Mouse (Mus musculus): ENCODE measurements around the gene Cypt1. TPM values are rescaled to one million over a fixed set of nuclear protein-coding genes. Genes with fewer than 3 reads are reported as not detected.

Gene Cypt1
- polyA plus RNA-seq (2012): not detected in 2 replicates

DNA sequence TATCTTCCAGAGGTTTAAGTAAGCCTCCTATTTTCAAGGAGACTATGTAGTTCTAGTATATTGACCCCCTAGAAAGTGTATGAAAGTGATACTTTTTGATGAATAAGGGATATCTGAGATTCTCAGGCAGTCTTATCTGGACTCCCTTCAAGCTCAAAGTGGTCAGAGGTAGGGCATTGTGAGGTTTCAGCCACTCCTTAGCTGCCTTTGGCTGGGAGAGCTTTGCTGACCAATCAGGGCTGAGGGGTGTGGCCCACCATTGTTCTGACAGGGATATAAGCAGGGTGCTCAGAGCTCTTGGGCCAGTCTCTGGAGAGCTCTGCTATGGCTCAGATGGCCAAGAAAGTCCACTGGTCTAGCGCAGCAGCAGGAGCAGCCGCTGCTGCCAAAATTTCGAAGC lies at the start of gene Cypt1:
Gene Cypt1 (plus strand): TSS at position 301 of the 400 bp plus-strand sequence.
- no peak for TF ChIP-seq GATA1 (IDR thresholded peaks at IDR 0.05; ENCODE audit: low read length)

DNA sequence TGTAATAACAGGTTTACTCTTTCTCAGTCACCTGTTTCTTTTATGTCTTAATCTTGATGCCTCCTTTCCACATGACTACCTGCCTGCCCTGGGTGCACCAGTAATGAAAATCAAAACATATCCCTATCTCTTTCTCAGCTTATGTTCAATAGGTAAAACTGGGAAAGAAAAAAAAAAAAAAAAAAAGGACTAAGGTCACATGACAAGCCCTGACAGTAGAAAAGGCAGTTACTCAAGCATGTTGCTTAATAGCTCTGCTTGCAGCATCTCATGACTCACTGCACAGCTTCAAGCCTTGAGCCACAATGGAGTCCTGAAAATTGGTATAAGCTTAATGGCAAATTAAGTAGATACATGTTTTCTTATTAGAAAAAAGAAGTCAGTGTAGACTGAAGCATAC lies 24.1 kb downstream of the Cypt1 start:
- no peak for TF ChIP-seq GATA1 (IDR thresholded peaks at IDR 0.05; ENCODE audit: low read length)

DNA sequence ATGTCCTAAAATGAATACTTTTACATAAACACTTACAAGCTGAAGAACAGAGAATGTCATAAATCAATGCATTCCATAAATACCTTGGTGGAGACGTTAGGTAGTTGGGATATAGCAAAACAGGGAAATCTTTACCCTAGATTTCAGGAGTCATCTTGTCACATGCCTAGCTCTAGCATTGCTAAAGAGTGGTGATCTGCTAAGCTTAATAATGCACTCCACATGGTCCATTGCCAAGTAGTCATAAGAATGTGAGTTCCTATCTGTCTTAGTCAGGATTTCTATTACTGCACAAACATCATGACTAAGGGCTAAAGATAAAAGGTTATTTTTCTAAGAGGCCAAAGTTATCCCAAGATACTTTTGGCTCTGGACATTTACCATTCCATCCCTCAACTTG lies 34.4 kb downstream of the Cypt1 start:
- TF ChIP-seq GATA1 (IDR thresholded peaks at IDR 0.05; ENCODE audit: low read length): no peak

DNA sequence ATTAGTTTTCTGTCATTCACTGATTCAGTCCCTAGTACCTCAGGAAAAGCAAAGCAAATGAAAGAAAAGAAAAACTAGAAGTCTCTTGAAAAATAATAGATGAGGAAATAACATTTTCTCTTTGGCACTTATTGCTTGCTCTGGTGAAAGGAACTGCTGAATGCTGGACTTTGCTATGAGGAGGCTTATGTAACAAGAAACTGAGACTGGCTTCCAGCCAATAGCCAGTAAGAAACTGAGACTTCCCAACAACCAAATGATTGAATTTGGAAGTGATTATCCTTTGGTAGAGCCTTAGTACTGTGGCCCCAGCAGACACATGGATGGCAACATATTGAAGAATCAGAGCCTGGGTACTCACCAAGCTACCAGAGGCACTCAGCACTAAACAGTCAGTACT lies 35.8 kb downstream of the Cypt1 start:
- TF ChIP-seq GATA1 (IDR thresholded peaks at IDR 0.05; ENCODE audit: low read length): no peak

Other genes starting within 250 kb of the Cypt1 start
- gene Maoa, start 96.8 kb downstream of the Cypt1 start, polyA plus RNA-seq (2012): 0.36 and 0.48 TPM in 2 replicates

All from G1E-ER4 (cell line).